Mouse (Mus musculus): ENCODE measurements around the gene Gm8050. TPM values are rescaled to one million over a fixed set of nuclear protein-coding genes. Genes with fewer than 3 reads are reported as not detected.

Gm8050 gene
- polyA plus RNA-seq (2014; fragmentation: Illumina TruSeq; extraction: RNeasy Lipid Tissue Mini Kit (QIAGEN cat#74804); ENCODE audit: low read depth, low replicate concordance) = 0.25 TPM

GRCm38 (mm10) chr14:6720151-6720550 lies at the start of gene Gm8050:
Gm8050 (minus strand) TSS chr14:6720251.

GRCm38 (mm10) chr14:6742232-6742631 lies 22.2 kb upstream of the Gm8050 start, which contains the start of gene Gm3636:
Gm3636 (minus strand) TSS chr14:6742332.

GRCm38 (mm10) chr14:6684070-6684469 lies 36.0 kb downstream of the Gm8050 start, which contains the start of gene Gm10251:
Gm10251 (minus strand) TSS chr14:6684170.

Other genes with a start within 250 kb of the Gm8050 start
- 12.9 TPM for gene Gm8356, start 183.0 kb downstream of the Gm8050 start, polyA plus RNA-seq (2014; fragmentation: Illumina TruSeq; extraction: RNeasy Lipid Tissue Mini Kit (QIAGEN cat#74804); ENCODE audit: low read depth, low replicate concordance)
- gene Gm3629, start 129.6 kb downstream of the Gm8050 start, polyA plus RNA-seq (2014; fragmentation: Illumina TruSeq; extraction: RNeasy Lipid Tissue Mini Kit (QIAGEN cat#74804); ENCODE audit: low read depth, low replicate concordance) = 5.4 TPM
- 178 TPM for gene Gm3460, start 97.8 kb downstream of the Gm8050 start, polyA plus RNA-seq (2014; fragmentation: Illumina TruSeq; extraction: RNeasy Lipid Tissue Mini Kit (QIAGEN cat#74804); ENCODE audit: low read depth, low replicate concordance)
- gene Gm10251, start 36.1 kb downstream of the Gm8050 start, polyA plus RNA-seq (2014; fragmentation: Illumina TruSeq; extraction: RNeasy Lipid Tissue Mini Kit (QIAGEN cat#74804); ENCODE audit: low read depth, low replicate concordance) = 31.9 TPM
- gene Gm3636, start 22.1 kb upstream of the Gm8050 start, polyA plus RNA-seq (2014; fragmentation: Illumina TruSeq; extraction: RNeasy Lipid Tissue Mini Kit (QIAGEN cat#74804); ENCODE audit: low read depth, low replicate concordance) = 6.8 TPM
- 79.0 TPM for gene Gm8362, start 54.2 kb upstream of the Gm8050 start, polyA plus RNA-seq (2014; fragmentation: Illumina TruSeq; extraction: RNeasy Lipid Tissue Mini Kit (QIAGEN cat#74804); ENCODE audit: low read depth, low replicate concordance)
- gene Gm3642, start 120.1 kb upstream of the Gm8050 start, polyA plus RNA-seq (2014; fragmentation: Illumina TruSeq; extraction: RNeasy Lipid Tissue Mini Kit (QIAGEN cat#74804); ENCODE audit: low read depth, low replicate concordance) = 7.2 TPM
- 2.4 TPM for gene Gm3667, start 169.7 kb upstream of the Gm8050 start, polyA plus RNA-seq (2014; fragmentation: Illumina TruSeq; extraction: RNeasy Lipid Tissue Mini Kit (QIAGEN cat#74804); ENCODE audit: low read depth, low replicate concordance)

Data from testis, adult 10 weeks (tissue).